Mouse (Mus musculus): Measurements from ENCODE around the gene Elavl4.

The Elavl4 gene

DNA sequence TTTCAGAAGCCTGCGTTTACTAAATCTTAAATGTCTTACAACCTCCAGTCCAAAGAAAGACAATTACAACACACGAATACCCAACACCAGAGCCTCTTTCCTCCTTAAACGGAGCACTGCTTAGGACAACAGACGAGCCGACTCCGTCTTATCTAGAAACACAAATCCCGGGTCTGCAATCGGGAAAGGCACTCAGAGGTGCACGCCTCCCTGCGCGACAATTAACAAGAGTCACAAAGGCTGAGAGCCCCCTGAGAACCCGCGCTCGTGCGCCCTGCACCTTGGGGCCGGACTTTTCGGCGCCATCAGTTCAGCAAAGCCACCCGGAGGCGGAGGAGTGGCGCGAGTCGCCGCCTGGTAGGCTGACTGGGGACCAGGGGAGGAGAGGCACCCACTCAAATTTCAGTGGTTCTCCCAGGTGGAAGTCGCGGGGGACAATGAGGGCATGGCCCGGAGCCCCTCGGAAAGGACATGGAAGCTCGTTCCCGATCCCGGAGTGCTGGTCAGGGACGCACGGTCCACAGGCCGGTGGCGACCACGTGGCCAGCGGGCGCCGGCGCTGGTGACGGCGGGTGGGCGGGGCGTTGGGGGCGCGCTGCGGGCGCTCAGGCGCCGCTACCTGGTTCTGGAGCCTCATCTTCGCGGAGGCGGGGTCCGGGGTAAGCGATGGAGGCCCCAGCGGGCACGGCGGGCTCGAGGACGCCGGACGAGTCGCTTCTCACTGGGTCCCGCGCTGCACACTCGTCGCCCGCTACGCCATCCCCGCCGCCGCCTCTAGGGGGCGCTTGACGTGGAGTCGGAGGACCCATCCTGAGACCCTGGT lies at the start of gene Elavl4:
Gene Elavl4 (minus strand): TSS at position 732 of the 823 bp plus-strand sequence.
- peak; percentile 16 for DNase-seq

DNA sequence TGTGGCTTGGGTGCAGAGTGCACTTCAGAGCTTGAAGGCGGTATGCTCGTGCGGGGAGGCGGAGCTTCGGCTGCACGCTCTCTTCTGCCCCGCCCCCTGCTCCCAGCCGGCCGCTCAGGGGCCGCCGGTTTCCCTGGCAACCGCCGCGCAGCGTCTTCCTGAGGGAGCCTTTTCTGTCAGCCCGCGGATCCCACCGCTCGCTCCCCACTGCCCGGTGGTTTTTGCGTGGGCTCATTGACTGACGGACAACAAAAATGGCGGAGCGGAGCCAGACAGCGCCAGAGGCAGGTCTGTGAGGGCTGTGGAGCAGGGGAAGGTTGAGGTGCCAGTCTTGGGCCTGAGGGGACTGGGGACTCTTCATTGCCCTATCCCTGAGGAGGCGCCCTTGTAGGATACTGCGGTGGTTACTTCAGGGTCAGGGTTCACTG lies 45.9 kb upstream of the Elavl4 start, which contains the start of gene Agbl4:
Gene Agbl4 (plus strand): TSS at position 44 of the 428 bp plus-strand sequence.
- DNase-seq, result peak; percentile 60

DNA sequence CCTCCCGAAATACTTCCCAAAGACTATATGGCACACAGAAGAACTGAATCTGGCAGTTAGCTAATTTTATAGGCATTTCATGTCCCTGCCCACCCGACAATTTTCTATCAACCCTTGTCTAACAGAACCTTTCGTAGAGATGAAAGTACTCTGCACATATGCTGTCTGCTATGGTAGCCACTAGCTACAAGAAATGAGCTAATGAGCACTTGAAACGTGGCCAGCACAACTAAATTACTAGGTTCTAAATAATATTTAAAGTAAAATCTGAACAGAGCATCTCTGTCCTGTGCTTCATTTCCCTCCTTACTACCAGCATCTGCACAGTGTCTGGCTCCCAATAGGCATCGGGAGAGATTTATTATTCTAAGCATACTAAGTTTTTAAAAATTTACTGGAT lies 44.5 kb upstream of the Elavl4 start:
- DNase-seq, result no peak

DNA sequence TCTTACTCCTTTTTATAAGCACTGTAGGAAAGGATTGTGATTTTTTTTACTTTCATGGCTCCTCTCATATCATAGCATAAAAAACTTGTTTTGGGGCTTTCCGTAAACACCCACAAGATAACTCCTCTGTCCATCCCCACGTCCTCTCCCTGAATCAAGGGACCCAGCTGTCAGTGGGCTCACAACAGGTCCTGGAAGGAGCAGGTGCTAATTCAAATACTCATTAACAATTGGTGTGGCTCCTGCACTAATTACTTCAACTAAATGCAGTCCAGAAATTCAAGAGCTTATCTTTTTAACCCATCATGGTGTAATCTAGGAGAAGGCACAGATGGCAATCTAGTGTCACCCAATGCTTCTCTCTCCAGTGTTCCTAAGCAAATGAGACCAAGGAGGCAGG lies 8.9 kb upstream of the Elavl4 start:
- no peak for DNase-seq

DNA sequence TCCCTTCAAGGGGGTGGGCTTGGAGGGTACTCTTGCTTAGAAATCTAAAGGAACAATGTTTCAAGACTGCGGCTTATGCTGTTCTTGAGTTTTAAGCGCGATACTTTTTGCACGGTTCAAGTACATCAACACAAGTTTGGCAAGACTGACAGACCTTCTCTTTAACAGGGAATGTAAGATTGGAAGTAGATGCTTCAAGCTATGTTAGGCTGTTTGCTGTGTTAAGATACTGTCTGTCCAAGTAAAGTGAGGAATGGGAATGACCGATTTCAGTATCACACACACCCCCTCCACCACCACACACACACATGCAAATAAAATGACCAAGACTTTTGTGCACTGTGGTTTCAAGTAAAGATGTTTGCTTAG lies 276 bp upstream of the Elavl4 start:
- no peak for DNase-seq

DNA sequence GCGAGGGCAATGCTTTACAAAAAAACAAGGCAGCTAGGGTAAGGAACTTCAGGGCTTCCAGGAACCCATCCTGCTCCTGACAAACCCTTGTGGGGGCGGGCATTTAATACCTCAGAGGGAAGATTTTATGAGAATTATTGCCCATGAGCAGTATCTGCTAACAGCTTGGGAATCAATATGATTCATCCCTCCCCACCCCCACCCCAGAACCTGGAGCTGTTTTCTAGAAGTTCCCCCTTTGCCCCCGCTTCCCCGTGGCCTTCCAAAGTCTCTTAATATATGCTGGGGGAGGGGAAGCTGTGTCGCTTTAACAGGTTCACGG lies 892 bp downstream of the Elavl4 start:
- no peak for DNase-seq

DNA sequence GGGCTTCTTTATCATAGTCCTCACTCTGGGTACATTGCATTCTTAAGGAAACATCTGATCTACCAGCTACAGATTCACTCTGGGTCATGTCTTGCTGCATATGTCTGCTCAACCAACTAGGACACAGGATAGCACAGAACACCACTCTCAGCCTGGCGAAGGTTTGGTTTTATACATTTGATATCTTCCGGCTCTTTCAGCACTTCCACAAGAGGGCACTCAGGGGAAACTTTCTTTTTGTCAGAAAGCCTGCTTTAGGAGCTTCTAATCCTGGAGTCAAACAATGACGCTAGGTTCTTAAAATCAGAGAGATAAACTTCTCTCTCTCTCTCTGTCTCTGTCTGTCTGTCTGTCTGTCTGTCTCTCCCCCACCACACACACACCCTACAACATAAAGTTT lies 27.8 kb downstream of the Elavl4 start:
- no peak for DNase-seq

DNA sequence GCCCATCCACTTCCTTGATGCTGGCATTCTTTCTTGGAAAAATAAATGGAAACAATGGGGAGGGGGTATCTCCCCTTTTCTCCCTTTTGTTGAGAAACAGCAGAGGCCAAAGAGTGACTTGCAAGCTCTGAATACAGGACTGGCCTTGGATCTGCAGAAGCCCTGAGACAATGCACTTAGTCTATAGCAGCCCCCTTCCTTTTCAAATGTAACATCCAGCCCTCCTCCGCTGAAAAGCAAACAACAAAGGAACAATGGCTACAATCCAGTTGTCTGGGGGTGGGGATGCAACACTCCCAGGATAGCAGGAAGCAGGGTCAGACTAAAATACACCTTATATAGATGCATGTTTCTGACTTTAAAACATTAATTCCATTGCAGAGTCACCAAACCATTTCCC lies 39.6 kb downstream of the Elavl4 start:
- DNase-seq, result no peak

DNA sequence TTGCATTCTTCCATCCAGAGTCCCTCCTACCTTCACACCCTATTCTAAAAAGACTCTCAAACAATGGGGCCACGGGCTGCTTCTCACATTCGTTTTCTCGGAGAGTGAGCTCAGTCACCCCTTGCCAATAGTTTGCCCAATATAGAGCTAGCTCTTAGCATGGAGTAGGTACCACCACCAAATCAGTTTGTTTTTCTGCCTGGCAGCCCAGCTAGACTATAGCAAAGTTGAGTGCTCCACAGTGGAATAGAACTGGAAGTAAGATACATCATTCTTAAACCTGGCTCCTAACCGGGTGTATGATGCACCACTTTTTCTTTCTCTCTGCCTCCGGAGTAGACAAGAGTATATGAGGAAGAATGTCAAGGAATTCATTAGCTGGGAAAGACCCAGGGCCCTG lies 44.7 kb downstream of the Elavl4 start:
- DNase-seq, result no peak

DNA sequence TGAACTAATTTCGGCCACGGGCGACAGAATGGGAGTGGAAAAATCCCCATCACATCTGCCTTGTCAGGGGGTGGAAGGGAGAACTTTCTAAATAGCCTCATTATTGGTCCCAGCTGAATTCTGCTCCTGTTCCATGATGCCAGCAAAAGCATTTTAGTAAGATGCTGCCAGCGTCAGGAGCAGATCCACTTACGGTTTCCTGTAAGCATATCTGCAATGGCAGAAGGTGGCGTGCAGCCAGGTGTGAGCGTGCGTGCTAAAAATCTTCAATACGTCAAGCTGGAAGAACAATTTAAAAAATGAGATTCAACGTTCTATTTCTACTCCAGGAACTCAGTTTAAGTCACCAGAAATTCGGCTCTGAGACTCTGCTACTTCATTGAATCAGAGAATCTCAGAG lies 45.1 kb downstream of the Elavl4 start:
- DNase-seq, result no peak

DNA sequence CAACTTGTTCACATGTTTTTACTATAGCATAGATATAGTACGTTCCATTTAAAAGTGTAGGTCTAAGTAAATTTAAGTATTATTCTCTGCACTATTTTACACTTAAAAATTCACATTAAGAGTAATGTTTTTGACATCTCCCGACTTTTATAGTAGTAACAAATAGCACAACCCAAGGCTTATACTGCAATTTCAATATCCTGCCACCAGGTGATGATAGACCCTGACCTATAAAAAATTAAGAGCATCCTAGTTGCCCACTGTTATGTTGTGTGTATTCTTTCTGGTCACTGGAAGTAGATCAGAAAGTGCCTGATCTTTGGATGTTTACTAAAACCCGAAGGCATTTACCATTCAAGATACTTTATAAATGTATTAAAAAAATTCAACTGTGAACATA lies 55.9 kb downstream of the Elavl4 start:
- DNase-seq, result no peak

DNA sequence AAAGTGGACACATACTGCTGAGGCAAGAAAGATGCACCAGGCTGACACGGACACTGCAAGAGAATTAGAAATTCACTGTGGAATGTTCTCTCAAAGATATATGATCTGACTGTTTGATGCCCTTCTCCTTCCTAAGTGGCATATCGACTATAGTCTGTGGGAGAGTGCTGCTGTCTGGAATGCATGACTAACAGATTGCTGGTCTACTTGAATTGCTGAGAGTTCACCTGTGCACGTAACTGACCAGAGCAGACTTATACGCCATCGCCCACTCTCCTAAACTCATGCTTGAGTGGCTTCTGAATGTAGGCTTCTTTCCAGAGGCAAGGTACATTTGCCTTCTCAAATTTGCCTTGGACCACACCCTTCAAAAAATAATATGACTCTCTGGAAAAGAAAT lies 58.5 kb downstream of the Elavl4 start:
- DNase-seq, result no peak

DNA sequence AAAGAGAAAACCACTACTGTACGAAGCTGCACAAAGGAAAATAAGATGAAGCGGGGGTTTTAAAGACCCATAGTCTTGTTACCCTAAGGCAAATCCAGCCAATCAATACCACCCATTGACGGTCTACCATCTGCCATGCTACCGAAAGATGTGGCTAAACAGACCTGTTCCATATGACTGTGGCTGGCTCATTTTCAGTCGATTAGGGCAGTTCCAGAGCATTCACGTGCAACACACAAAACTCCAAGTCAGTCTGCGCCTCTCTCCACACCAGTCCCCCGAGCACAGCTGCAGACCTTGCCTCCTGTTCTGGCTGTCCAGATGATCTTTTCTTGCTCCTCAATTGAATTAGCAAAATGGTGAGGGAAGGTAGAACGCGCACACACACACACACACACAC lies 59.2 kb downstream of the Elavl4 start:
- DNase-seq, result no peak

DNA sequence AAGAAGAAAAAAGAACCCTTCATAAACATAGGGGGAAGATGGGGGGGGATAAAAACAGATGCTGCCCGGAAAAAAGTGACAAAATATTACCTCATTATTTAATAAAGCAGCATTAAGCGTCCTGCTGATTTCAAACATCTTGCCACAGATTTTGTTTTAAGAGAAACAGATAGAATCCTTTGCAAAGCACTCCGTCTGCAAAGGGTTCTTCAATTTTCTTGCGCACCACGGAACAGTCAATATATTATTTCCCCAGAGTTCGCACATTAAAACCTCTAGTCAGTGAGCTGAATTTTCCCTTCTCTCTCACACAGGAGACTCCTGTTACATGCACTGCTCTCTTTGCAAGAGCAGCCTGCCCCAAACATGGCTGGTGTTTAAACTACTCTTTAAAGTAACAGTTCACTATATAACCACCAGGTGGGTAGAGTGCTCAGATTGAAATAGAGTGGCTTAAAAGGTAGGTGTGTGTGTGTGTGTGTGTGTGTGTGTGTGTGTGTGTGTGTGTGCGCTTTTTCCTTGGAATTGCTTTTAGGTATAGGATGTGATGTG lies 61.1 kb downstream of the Elavl4 start:
- DNase-seq, result no peak

DNA sequence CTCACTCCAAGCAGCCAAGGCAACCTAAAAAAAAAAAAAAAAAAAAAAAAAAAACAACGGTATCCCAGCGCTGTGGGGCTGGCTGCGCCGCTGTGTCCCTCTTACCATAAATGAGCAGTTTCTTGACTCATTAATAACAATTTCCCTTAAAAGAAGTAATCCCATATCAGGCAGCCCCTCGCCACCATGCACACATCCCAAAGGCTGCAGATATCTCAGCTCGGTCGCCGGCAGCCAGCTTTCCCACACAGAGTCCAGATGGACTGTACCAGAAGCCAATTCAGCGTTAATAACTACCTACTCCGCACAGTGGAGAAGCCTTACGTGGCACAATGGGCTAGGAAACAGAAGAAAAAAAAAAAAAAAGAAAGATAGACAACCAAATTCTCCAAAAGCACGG lies 61.7 kb downstream of the Elavl4 start:
- DNase-seq, result no peak

DNA sequence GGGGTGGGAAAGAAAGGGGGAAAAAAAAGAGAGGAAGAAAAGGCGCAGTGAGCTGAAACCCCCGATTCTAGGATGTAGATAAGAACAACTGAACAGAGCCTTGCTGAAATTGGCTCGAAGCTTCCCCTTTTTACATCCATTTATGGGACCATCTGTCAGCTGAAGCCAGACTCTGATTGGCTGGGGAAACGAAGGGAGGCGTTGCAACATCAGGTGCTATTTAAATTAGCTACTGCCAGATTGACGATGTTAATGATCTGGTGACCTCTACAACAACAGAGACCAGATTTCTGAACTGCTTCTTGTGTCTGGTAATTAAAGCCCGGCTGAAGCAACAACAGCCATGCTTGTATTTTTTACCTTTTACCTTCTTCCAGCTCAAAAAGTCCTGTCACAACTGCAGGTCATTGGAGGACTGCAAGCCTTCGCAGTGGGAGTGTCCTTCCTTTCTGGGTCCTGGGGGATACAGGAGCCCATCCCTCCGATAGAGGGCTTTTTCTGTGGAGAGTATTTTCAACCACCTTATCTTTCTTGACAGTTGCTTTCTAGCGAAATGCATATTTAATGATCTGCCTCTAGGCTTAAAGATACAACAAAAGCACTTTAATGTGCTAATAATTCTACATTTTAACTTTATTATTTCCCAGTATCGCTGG lies 64.2 kb downstream of the Elavl4 start:
- DNase-seq, result no peak

DNA sequence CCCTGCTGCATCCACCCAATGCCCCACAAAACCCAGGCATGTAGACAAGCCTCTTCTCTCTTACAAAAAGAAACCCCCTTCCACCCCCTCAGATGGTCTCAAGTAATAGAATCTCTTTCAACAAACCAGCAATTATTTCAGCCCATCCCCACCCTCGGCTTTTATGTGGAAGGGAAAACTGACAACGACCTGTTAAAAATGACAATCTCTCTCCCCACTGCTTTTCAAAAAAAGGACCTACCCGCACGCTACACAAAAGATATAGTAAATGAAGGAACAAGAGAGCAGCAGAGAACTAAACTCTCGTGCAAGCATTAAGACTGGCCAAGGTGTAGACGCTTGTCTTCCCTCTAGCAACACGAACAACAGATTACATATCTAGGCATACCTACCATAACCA lies 64.9 kb downstream of the Elavl4 start:
- no peak for DNase-seq

DNA sequence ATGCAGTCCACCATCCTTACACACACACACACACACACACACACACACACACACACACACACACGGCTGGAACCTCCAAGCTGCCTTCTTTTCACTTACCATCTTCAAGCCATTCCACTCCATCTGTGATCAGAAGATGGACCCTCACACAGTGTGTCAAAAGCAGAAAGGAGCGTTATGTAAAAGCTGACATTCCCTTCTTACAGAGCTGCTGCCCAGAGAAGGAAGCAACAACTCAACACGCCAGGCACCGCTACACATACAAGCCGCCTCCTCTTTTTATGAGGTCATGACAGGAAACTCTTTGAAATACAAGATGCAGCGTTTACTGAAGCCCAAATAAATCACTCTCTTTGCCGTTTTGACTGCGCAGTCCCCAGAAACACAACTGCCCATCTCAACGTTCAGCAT lies 65.3 kb downstream of the Elavl4 start:
- DNase-seq, result no peak

DNA sequence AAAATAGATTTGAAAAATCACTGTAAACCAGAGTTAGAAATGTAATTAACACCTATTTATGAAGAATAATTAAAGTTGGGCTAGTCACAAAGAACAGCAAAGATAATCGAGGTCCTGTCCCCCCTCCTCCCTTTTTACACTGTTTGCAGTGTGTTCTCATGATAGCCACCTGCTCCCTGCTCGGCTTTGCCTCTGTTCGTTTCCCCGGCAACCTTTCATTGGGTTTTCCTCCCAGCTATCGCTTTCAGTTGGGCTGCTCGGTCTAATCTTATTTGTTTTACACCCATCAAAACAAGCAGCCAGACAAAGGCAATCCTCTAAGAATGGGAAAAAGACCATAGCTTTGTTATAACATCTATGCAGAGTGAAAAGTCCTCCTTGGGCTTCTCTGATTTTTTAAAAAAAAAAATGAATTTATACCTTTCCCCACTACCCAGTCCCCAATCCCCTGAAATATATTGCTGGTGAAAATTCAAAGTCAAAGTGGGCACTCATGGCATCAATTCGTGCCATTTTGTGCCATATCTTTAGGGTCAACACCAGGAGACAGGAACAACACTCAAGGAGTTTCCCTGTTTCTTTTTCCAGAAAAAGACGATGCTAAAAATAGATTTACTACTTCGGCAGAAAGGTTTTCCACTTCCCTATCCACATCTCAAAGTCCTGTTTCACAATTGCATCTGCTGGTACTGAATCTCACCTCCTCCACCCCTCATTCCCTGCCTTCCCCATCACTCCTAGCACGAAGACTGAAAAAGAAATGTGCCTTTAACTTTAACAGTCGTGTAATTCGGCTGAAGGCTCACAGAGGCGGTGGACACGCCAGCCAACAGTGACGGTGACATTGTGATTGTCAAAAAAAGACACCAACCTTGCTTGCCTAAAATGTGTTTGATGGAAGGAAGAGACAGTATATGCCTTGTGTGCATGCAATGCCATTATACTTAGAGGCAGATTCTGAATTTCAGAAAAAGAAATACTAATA lies 66.1 kb downstream of the Elavl4 start:
- no peak for DNase-seq

DNA sequence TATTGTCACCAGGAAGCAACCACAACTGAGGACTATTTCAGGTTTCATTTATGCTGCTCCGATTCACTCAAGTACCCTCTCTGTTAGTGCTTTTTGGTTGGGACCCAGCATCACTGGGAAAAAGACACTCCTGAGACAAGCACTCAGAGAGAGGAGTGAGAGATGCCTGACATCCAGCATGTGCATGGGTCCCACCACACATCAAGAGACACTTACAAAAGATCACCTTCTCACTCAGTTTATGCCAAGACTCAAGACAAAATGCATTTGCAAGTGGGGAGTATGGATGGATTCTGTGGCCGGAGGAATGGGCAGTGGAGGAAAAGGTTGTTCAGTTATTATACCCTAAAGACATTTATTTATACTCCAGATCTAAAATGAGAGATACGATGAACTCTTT lies 67.3 kb downstream of the Elavl4 start:
- no peak for DNase-seq

DNA sequence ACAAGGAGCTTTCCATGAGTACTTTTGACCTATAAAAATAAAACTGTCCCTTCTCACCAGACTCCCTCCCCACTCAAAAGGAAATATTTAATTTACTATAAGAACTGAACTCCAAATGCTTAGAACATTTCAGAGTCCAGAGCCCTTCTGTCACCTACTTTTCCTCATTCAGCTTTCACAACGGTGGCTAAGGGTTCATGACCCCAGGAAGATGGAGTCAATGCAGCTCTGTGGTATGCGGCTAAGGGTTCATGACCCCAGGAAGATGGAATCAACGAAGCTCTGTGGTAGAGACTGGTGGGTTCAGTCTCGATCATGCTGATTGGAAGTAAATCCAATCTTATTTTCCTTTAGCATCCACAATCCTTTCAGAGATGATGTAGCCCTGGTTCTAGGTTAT lies 81.7 kb downstream of the Elavl4 start:
- no peak for DNase-seq

DNA sequence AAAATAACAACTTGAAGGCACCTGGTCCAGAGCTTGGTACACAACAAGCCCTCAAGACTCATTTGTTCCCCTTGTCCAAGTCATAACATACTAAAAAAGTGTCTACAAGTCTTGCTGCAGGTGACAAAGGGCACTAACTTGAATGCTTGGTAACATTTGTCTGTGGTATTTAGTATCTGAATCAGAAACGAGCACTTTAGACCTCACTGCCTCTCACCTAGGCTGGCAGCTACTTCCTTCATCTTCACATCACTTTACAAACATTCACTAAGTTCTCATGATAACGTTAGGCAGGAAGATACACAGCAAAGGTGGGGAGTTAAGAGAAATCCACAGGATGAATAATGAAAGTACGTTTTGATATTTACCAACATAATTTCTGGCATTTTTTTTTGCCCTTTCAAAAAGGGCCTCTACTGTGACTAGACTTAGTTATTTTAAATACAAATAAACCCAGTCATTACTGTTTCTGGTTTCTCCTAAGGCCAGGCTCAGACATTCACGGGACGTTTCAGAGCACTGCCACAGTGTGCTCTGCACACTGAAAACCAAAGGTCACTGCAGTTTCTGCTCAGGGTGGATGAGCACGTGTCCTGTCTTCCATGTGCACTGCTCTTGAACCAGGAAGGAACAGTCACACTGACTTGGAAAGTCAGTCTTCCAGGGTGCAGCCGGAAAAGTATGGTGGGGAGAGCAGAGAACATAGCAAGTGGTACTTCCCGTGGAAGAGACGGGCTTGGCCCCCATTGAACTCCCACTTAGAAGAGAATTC lies 84.7 kb downstream of the Elavl4 start:
- DNase-seq, result no peak

All from kidney, adult 11 months (tissue).